Mouse (Mus musculus): Measurements from ENCODE around the gene Twf2. TPM values are rescaled to one million over a fixed set of nuclear protein-coding genes. Genes with fewer than 3 reads are reported as not detected.

The Twf2 gene
- total and polyA plus RNA-seq, 3 experiments: 120 to 186 (median 131) TPM

- no peak for TF ChIP-seq JUN (IDR thresholded peaks at IDR 0.05; ENCODE audit: insufficient read depth, low read depth, low read length)
Observed at GRCm38 (mm10) chr9:106230734-106231106, 27.8 kb downstream of the Twf2 start (continued).

GRCm38 (mm10) chr9:106231220-106231619 lies 28.3 kb downstream of the Twf2 start:
- dilution Hi-C loops (cut with MboI; ENCODE audit: extremely low pct_ligation_motif_present, extremely low pct_unique_long_range_greater_than_20kb, low sequenced_read_pairs): no loop called here
- H3K27ac ChIP-seq (ENCODE audit: insufficient read depth, low read depth): peak overlapping the region; percentile 8; the same call in 1 of the 2 replicates
- no peak for DNase-seq (ENCODE audit: extremely low read depth)
- no peak overlapping the region for H3K4me2 ChIP-seq (ENCODE audit: insufficient read depth, low read depth, poor library complexity, severe bottlenecking)
- H3K9ac ChIP-seq (ENCODE audit: insufficient read depth, low read depth): no peak overlapping the region
- H3K4me3 ChIP-seq (replicated peaks in 1 of 3; ENCODE audit: low read depth in 2 of 3, low read length in 2 of 3, poor library complexity in 1 of 3): no peak overlapping the region
- in situ Hi-C loops (cut with MboI; ENCODE audit: low pct_ligation_motif_present, low pct_unique_long_range_greater_than_20kb, low sequenced_read_pairs): no loop called here
- H3K4me1 ChIP-seq (ENCODE audit: control insufficient read depth in 1 of 2, insufficient read depth in 2 of 2): peaks cover 28 to 58% of the 10 kb centered on the region in 2 experiments
- peaks cover 23 to 61% of the 10 kb centered on the region in 2 experiments for H3K36me3 ChIP-seq (replicated peaks in 1 of 2; ENCODE audit: control insufficient read depth in 1 of 2, insufficient read depth in 1 of 2, low read length in 1 of 2)
- H3K27me3 ChIP-seq (replicated peaks): no peaks in the 10 kb centered on the region
- H3K79me2 ChIP-seq (replicated peaks; ENCODE audit: control insufficient read depth, extremely low read depth, insufficient read depth, poor library complexity, severe bottlenecking): no peaks in the 10 kb centered on the region
- peaks cover 12% of the 10 kb centered on the region for H3K9me3 ChIP-seq (replicated peaks; ENCODE audit: low read length)
- TF ChIP-seq MYC (IDR thresholded peaks at IDR 0.05; ENCODE audit: low read depth, low read length): no peak
- no peak for TF ChIP-seq MAFK (IDR thresholded peaks at IDR 0.05; ENCODE audit: insufficient replicate concordance, low read length)
- no peak for TF ChIP-seq MEF2A (IDR thresholded peaks at IDR 0.05; ENCODE audit: borderline replicate concordance, low read depth, low read length)
- TF ChIP-seq RCOR1 (conservative IDR thresholded peaks at IDR 0.05; ENCODE audit: low read depth, low read length): no peak
- TF ChIP-seq SIN3A (IDR thresholded peaks at IDR 0.05; ENCODE audit: low read length): no peak; the same call in 1 of the 2 replicates
- no peak for TF ChIP-seq ZNF384 (IDR thresholded peaks at IDR 0.05; ENCODE audit: low read depth, low read length)
- TF ChIP-seq ZC3H11A (IDR thresholded peaks at IDR 0.05; ENCODE audit: low read depth, low read length): no peak
- no peak for TF ChIP-seq BHLHE40 (IDR thresholded peaks at IDR 0.05; ENCODE audit: low read depth, low read length)
- no peak for TF ChIP-seq GABPA (IDR thresholded peaks at IDR 0.05; ENCODE audit: insufficient replicate concordance, low read depth, low read length)

GRCm38 (mm10) chr9:106231816-106232215 lies 28.9 kb downstream of the Twf2 start:
- TF ChIP-seq MEF2A (IDR thresholded peaks at IDR 0.05; ENCODE audit: borderline replicate concordance, low read depth, low read length) (no peak), SMC3 (IDR thresholded peaks at IDR 0.05; ENCODE audit: low read depth, low read length) (no peak; the same call in 1 of the 2 replicates), TCF12 (IDR thresholded peaks at IDR 0.05; ENCODE audit: low read depth, low read length) (no peak), CTCF (conservative IDR thresholded peaks at IDR 0.05 in 1 of 2, IDR thresholded peaks at IDR 0.05 in 1 of 2; ENCODE audit: low read depth in 2 of 2, low read length in 2 of 2) (peak in 1 of 2 experiments; percentile 36; a peak in 1 of 4 replicates), RAD21 (IDR thresholded peaks at IDR 0.05; ENCODE audit: low read depth, low read length) (peak; percentile 0), CHD1 (IDR thresholded peaks at IDR 0.05; ENCODE audit: low read depth, low read length) (no peak), MXI1 (IDR thresholded peaks at IDR 0.05; ENCODE audit: low read depth, low read length) (no peak), MAX (IDR thresholded peaks at IDR 0.05; ENCODE audit: low read length) (no peak), MAFK (IDR thresholded peaks at IDR 0.05; ENCODE audit: insufficient replicate concordance, low read length) (no peak), JUND (conservative IDR thresholded peaks at IDR 0.05; ENCODE audit: low read depth, low read length) (no peak)
- Histone ChIP-seq H3K4me3 (replicated peaks in 1 of 3; ENCODE audit: low read depth in 2 of 3, low read length in 2 of 3, poor library complexity in 1 of 3) (no peak overlapping the region), H3K4me1 (ENCODE audit: control insufficient read depth in 1 of 2, insufficient read depth in 2 of 2) (peaks cover 28 to 58% of the 10 kb centered on the region in 2 experiments), H3K4me2 (ENCODE audit: insufficient read depth, low read depth, poor library complexity, severe bottlenecking) (no peak overlapping the region), H3K9ac (ENCODE audit: insufficient read depth, low read depth) (no peak overlapping the region), H3K79me2 (replicated peaks; ENCODE audit: control insufficient read depth, extremely low read depth, insufficient read depth, poor library complexity, severe bottlenecking) (no peaks in the 10 kb centered on the region), H3K9me3 (replicated peaks; ENCODE audit: low read length) (peaks cover 7% of the 10 kb centered on the region), H3K36me3 (replicated peaks in 1 of 2; ENCODE audit: control insufficient read depth in 1 of 2, insufficient read depth in 1 of 2, low read length in 1 of 2) (peaks cover 27 to 62% of the 10 kb centered on the region in 2 experiments), H3K27ac (ENCODE audit: insufficient read depth, low read depth) (no peak overlapping the region), H3K27me3 (replicated peaks) (no peaks in the 10 kb centered on the region)
- dilution Hi-C loops (cut with MboI; ENCODE audit: extremely low pct_ligation_motif_present, extremely low pct_unique_long_range_greater_than_20kb, low sequenced_read_pairs) (no loop called here), in situ Hi-C loops (cut with MboI; ENCODE audit: low pct_ligation_motif_present, low pct_unique_long_range_greater_than_20kb, low sequenced_read_pairs) (no loop called here)
- DNase-seq (ENCODE audit: extremely low read depth): no peak

Measured in CH12.LX (cell line).